Mouse (Mus musculus): ENCODE results near the gene Tbl1xr1.

- no peak for TF ChIP-seq CTCF (conservative IDR thresholded peaks at IDR 0.05; ENCODE audit: low read length)
- no peak for TF ChIP-seq POU5F1 (IDR thresholded peaks at IDR 0.05; ENCODE audit: borderline replicate concordance, low read length)
Measured at GRCm38 (mm10) chr3:22077657-22078475, 1.4 kb downstream of the Tbl1xr1 start.

All from E14TG2a.4 (cell line).